Mouse (Mus musculus): ENCODE measurements around the gene Mfsd13b. TPM values are rescaled to one million over a fixed set of nuclear protein-coding genes. Genes with fewer than 3 reads are reported as not detected.

Mfsd13b gene
- polyA plus RNA-seq, 1 experiment from 2014 or later = not detected

DNA sequence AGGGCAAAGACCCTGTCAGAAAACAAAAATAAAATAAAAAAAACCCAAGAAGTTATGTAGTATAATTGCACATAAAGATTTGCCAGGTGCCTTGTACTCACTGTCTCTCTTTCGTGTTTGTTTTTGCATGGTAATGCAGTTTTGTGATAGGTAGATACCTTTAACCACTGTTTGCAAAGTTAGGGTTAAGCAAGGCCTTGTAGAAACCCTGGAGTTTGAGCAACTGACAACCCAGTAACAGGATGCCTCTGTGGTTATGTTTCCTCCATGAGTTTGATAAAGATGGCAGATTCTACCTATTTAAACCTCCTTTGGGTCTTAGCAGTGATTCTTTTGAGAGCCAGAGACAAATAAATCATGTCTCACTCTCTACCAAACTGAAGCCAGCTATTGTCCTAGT, 61.2 kb downstream of the Mfsd13b start:
- no peak for DNase-seq (ENCODE audit: low spot score)
- no peak overlapping the region for H3K27ac ChIP-seq (ENCODE audit: low read depth, low read length)
- WGBS = 100% methylated on average over 1 of the region's 1 CpGs
- no peak overlapping the region for H3K9ac ChIP-seq (ENCODE audit: low read length)
- ATAC-seq (ENCODE audit: insufficient read depth, low FRiP score, low TSS enrichment) = no peak
- H3K4me1 ChIP-seq (ENCODE audit: control insufficient read depth, insufficient read depth, low read length) = no peaks in the 10 kb centered on the region
- no peak overlapping the region for H3K4me2 ChIP-seq (ENCODE audit: low read depth)
- H3K36me3 ChIP-seq (ENCODE audit: control insufficient read depth, insufficient read depth, low read length) = no peaks in the 10 kb centered on the region
- no peaks in the 10 kb centered on the region for H3K9me3 ChIP-seq (ENCODE audit: control insufficient read depth, low read length)
- H3K27me3 ChIP-seq (ENCODE audit: control insufficient read depth, insufficient read depth, low read length) = no peaks in the 10 kb centered on the region
- H3K4me3 ChIP-seq (ENCODE audit: low read depth, low read length) = no peak overlapping the region

DNA sequence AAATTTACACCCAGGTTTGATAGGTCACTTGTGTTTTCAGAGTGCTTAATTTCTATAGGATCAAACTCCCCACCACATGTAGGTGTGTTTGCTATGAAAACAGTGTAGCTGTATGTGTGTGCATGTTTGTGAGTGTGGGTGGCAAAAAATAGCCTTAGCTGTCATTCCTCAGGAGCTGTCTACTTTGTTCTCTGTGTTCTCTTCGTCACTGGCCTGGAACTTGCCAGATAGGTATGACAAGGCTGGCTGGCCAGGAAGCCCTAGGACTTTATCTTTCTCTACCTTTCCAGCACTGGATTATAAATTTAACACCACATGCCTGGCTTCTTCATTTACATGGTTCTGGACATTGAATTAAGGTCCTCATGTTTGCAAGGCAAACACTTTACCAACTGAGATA, 61.9 kb downstream of the Mfsd13b start:
- no peak overlapping the region for H3K27ac ChIP-seq (ENCODE audit: low read depth, low read length)
- no peaks in the 10 kb centered on the region for H3K9me3 ChIP-seq (ENCODE audit: control insufficient read depth, low read length)
- H3K9ac ChIP-seq (ENCODE audit: low read length) = no peak overlapping the region
- DNase-seq (ENCODE audit: low spot score) = no peak
- H3K4me2 ChIP-seq (ENCODE audit: low read depth) = no peak overlapping the region
- WGBS = 96% methylated on average over 1 of the region's 1 CpGs
- no peaks in the 10 kb centered on the region for H3K4me1 ChIP-seq (ENCODE audit: control insufficient read depth, insufficient read depth, low read length)
- no peak for ATAC-seq (ENCODE audit: insufficient read depth, low FRiP score, low TSS enrichment)
- H3K4me3 ChIP-seq (ENCODE audit: low read depth, low read length) = no peak overlapping the region
- no peaks in the 10 kb centered on the region for H3K27me3 ChIP-seq (ENCODE audit: control insufficient read depth, insufficient read depth, low read length)
- H3K36me3 ChIP-seq (ENCODE audit: control insufficient read depth, insufficient read depth, low read length) = no peaks in the 10 kb centered on the region

DNA sequence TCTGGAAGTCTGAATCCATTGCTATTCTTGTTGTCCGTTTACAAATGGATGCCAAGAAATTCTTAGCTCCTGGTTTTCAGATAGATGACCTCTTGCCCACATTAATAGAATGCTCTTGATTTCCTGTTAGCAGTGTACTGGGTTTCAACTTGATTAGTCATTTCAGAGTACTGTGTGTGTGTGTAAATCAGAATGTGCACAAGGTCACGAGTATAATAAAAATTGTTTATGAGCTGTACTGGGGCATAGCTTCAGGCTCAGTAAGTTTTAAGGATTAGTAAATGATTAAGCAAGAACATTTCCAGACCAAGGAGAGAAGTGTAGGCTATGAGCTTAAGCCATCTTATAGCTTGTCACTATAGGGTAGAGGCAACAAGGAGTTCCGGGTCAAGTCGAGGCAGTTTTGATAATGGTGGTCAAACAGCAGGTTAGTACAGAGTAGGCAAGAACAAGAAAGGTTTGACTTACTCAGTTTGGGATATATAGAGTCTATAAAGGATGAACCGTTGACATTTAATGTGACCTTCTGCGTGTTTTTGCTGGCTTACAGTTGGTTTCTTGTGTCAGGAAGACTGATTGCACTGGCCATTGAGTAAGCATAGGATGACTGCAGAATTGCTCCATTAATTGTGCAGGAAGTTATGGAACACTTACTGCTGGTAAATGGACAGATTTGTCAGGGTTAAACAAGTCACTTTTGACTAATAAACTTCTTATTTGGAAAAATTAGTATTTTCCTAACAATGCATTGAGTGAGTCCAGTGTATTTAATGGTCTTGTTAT, 63.6 kb downstream of the Mfsd13b start:
- 90% methylated on average over 6 of the region's 6 CpGs for WGBS
- ATAC-seq (ENCODE audit: insufficient read depth, low FRiP score, low TSS enrichment) = no peak
- Histone ChIP-seq H3K4me1 (ENCODE audit: control insufficient read depth, insufficient read depth, low read length) (no peaks in the 10 kb centered on the region), H3K4me2 (ENCODE audit: low read depth) (no peak overlapping the region), H3K36me3 (ENCODE audit: control insufficient read depth, insufficient read depth, low read length) (no peaks in the 10 kb centered on the region), H3K27me3 (ENCODE audit: control insufficient read depth, insufficient read depth, low read length) (no peaks in the 10 kb centered on the region), H3K9ac (ENCODE audit: low read length) (no peak overlapping the region), H3K27ac (ENCODE audit: low read depth, low read length) (no peak overlapping the region), H3K9me3 (ENCODE audit: control insufficient read depth, low read length) (no peaks in the 10 kb centered on the region), H3K4me3 (ENCODE audit: low read depth, low read length) (no peak overlapping the region)
- DNase-seq (ENCODE audit: low spot score) = no peak

DNA sequence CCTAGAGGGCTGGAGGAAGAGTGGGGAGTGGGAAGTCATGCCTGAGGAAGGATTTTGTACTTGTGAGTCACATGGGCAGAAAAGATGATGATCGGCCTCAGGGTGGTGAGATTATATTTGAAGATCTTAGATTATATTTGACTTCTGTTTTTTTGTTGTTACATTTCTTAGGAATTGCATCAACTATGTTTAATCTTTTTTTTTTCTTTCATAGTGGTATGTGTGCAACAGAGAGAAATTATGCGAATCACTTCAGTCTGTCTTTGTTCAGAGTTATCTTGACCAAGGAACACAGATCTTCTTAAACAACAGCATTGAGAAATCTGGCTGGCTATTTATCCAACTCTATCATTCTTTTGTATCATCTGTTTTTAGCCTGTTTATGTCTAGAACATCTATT, 65.3 kb downstream of the Mfsd13b start:
- ATAC-seq (ENCODE audit: insufficient read depth, low FRiP score, low TSS enrichment) (no peak), DNase-seq (ENCODE audit: low spot score) (no peak)
- Histone ChIP-seq H3K4me3 (ENCODE audit: low read depth, low read length) (no peak overlapping the region), H3K27ac (ENCODE audit: low read depth, low read length) (no peak overlapping the region), H3K36me3 (ENCODE audit: control insufficient read depth, insufficient read depth, low read length) (peaks cover 2% of the 10 kb centered on the region; the same call in 1 of the 2 replicates), H3K27me3 (ENCODE audit: control insufficient read depth, insufficient read depth, low read length) (no peaks in the 10 kb centered on the region), H3K4me1 (ENCODE audit: control insufficient read depth, insufficient read depth, low read length) (no peaks in the 10 kb centered on the region), H3K9me3 (ENCODE audit: control insufficient read depth, low read length) (no peaks in the 10 kb centered on the region), H3K4me2 (ENCODE audit: low read depth) (no peak overlapping the region), H3K9ac (ENCODE audit: low read length) (no peak overlapping the region)
- WGBS = 93% methylated on average over 2 of the region's 2 CpGs

DNA sequence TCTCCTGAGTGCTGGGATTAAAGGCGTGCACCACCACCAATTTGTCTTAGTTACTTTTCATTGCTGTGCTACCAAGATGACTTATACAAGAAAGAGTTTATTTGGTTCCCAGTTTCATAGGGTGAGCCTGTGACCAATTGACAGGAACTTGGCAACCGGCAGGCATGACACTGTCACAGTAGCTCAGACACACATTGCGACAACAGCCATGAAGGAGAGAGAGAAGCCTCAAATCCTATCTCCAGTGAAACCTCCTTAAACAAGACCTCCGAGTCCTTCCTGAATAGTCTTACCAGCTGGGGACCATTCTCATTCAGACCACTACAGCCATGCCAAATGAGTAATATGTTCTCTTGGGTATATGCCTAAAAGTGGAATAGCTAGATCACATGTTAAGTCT, 70.8 kb downstream of the Mfsd13b start:
- Histone ChIP-seq H3K27ac (ENCODE audit: low read depth, low read length) (no peak overlapping the region), H3K4me2 (ENCODE audit: low read depth) (no peak overlapping the region), H3K36me3 (ENCODE audit: control insufficient read depth, insufficient read depth, low read length) (peaks cover 7% of the 10 kb centered on the region), H3K9ac (ENCODE audit: low read length) (no peak overlapping the region), H3K4me3 (ENCODE audit: low read depth, low read length) (no peak overlapping the region), H3K9me3 (ENCODE audit: control insufficient read depth, low read length) (no peaks in the 10 kb centered on the region), H3K27me3 (ENCODE audit: control insufficient read depth, insufficient read depth, low read length) (no peaks in the 10 kb centered on the region), H3K4me1 (ENCODE audit: control insufficient read depth, insufficient read depth, low read length) (no peaks in the 10 kb centered on the region)
- 95% methylated on average over 4 of the region's 4 CpGs for WGBS
- no peak for DNase-seq (ENCODE audit: low spot score)
- no peak for ATAC-seq (ENCODE audit: insufficient read depth, low FRiP score, low TSS enrichment)

DNA sequence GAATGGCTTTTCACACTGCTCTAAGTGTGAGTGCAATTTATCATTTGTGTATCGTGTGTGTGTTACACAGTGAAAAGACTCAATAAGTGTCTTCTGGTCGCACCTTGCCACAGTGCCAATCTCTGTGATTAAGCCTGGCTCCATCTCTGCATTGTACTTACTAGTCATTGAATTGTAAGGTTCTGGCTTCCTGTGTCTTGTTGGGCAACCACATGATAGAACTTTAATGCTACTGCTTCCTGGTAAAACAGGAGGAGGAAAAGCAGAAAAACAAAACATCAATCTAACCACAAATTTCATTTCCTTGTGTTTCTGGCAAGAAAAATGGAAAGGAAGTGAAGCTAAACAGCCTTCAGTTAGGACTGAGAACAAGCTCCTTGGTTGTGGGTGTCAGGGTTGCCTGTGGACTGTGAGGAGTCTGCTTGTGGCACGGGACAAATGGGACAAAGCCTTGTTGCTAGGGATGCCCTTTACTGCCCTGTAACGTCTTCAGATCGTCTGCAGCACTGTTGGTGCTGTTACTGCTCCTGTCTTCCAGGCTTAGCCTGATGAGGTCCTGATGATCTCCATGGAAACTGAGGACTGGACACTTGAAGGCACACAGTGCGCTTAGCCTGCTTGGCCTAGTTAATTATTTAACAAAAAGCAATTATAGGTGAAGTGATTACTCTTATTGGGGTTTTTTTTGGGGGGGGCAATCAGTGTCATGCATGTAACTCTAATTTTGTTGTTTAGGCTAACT, 77.3 kb downstream of the Mfsd13b start:
- DNase-seq (ENCODE audit: low spot score) (no peak), ATAC-seq (ENCODE audit: insufficient read depth, low FRiP score, low TSS enrichment) (no peak)
- no peak overlapping the region for H3K4me2 ChIP-seq (ENCODE audit: low read depth)
- H3K4me1 ChIP-seq (ENCODE audit: control insufficient read depth, insufficient read depth, low read length) = no peaks in the 10 kb centered on the region
- no peak overlapping the region for H3K9ac ChIP-seq (ENCODE audit: low read length)
- no peak overlapping the region for H3K27ac ChIP-seq (ENCODE audit: low read depth, low read length)
- peaks cover 5% of the 10 kb centered on the region for H3K36me3 ChIP-seq (ENCODE audit: control insufficient read depth, insufficient read depth, low read length)
- WGBS = 57% methylated on average over 6 of the region's 6 CpGs
- no peaks in the 10 kb centered on the region for H3K27me3 ChIP-seq (ENCODE audit: control insufficient read depth, insufficient read depth, low read length)
- H3K4me3 ChIP-seq (ENCODE audit: low read depth, low read length) = no peak overlapping the region
- H3K9me3 ChIP-seq (ENCODE audit: control insufficient read depth, low read length) = no peaks in the 10 kb centered on the region

DNA sequence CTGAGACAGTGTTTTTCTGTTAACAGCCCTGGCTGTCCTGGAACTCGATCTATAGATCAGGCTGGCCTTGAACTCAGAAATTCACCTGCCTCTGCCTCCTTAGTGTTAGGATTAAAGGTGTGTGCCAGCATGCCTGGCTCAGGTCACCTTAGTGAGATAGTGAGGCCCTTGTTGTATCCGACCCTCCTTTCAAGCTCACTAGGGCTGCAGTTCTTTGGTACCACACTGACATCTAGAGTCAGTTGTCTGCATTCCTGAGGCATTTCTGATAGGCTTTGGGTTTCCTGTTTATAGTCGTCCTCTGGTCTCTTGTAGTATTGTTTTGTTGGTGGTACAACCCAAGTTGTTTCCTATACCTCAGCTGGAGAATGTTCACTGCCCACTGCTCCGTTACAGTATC, 82.0 kb downstream of the Mfsd13b start:
- Histone ChIP-seq H3K9ac (ENCODE audit: low read length) (no peak overlapping the region), H3K27me3 (ENCODE audit: control insufficient read depth, insufficient read depth, low read length) (no peaks in the 10 kb centered on the region), H3K9me3 (ENCODE audit: control insufficient read depth, low read length) (no peaks in the 10 kb centered on the region), H3K36me3 (ENCODE audit: control insufficient read depth, insufficient read depth, low read length) (no peaks in the 10 kb centered on the region), H3K27ac (ENCODE audit: low read depth, low read length) (no peak overlapping the region), H3K4me1 (ENCODE audit: control insufficient read depth, insufficient read depth, low read length) (no peaks in the 10 kb centered on the region), H3K4me3 (ENCODE audit: low read depth, low read length) (no peak overlapping the region), H3K4me2 (ENCODE audit: low read depth) (no peak overlapping the region)
- no peak for ATAC-seq (ENCODE audit: insufficient read depth, low FRiP score, low TSS enrichment)
- DNase-seq (ENCODE audit: low spot score) = no peak
- WGBS = 68% methylated on average over 4 of the region's 4 CpGs

Measured in neural tube, embryonic 11.5 days (tissue).